Mouse (Mus musculus) G1E (cell line): Measurements from ENCODE around the gene Rora. TPM values are rescaled to one million over a fixed set of nuclear protein-coding genes. Genes with fewer than 3 reads are reported as not detected.

Source experiments
- ATAC-seq: 2 replicates; pipeline ENCODE4 v1.8.0; 2016; ENCODE audit warnings: mild to moderate bottlenecking; ENCODE audit not compliant: insufficient number of reproducible peaks, poor library complexity, low FRiP score, severe bottlenecking; ENCODE audit errors: extremely low read depth
- DNase-seq: peaks from one replicate; pipeline ENCODE4 v3.0.0; 2012; ENCODE audit warnings: low spot score
- H3K27me3 ChIP-seq: 2 replicates; pipeline ENCODE4 v1.6.1; 2012; ENCODE audit warnings: mild to moderate bottlenecking, low read length, inconsistent platforms; ENCODE audit not compliant: insufficient read depth
- H3K36me3 ChIP-seq: replicated peaks from 2 replicates; pipeline ENCODE3; 2012; ENCODE audit warnings: mild to moderate bottlenecking, inconsistent platforms
- H3K4me1 ChIP-seq: 2 replicates; pipeline ENCODE4 v1.6.1; 2012; ENCODE audit warnings: low read depth, low read length, inconsistent platforms, mixed read lengths; ENCODE audit not compliant: insufficient read depth
- H3K4me3 ChIP-seq: 2 replicates; pipeline ENCODE4 v1.5.1; 2012; ENCODE audit warnings: low read depth, mild to moderate bottlenecking, inconsistent platforms, low read length, moderate library complexity, mixed read lengths
- H3K9me3 ChIP-seq: replicated peaks from 2 replicates; pipeline ENCODE4 v1.6.1; 2012; ENCODE audit warnings: inconsistent platforms
- CTCF ChIP-seq: IDR thresholded peaks from 2 replicates; pipeline ENCODE4 v1.5.1; 2012; ENCODE audit warnings: low read depth, low read length, inconsistent platforms, mixed read lengths
- GATA1 ChIP-seq: IDR thresholded peaks from 2 replicates; pipeline ENCODE4 v1.6.1; 2012; ENCODE audit warnings: borderline replicate concordance, low read length, inconsistent platforms, mixed read lengths
- GATA2 ChIP-seq: IDR thresholded peaks from 2 replicates; pipeline ENCODE4 v1.6.1; 2012; ENCODE audit warnings: low read depth, low read length, inconsistent platforms, borderline replicate concordance
- POLR2AphosphoS5 ChIP-seq: IDR thresholded peaks from 2 replicates; pipeline ENCODE4 v1.6.1; 2012; ENCODE audit warnings: low read depth, low read length, inconsistent platforms; ENCODE audit not compliant: insufficient replicate concordance
- TAL1 ChIP-seq: conservative IDR thresholded peaks from 2 replicates; pipeline ENCODE4 v1.6.1; 2012; ENCODE audit warnings: low read depth, low read length, inconsistent platforms, mixed read lengths
- polyA plus RNA-seq: library from polyadenylated mRNA; stranded (reverse); fragments of >175 nt; gene quantifications from 2 replicates; pipeline ENCODE4 v1.2.3, GENCODE M21; 2012
- total RNA-seq, 2 experiments: library from RNA; stranded (forward) in 1 of 2; stranded (reverse) in 1 of 2; fragments of 200-1000 nt in 1 of 2; fragments of >200 nt in 1 of 2; fragmentation: Nextera tagmentation in 1 of 2; gene quantifications; 2 replicates each; pipeline ENCODE4 v1.2.3; 2014 to 2017

The Rora gene
- total and polyA plus RNA-seq, 3 experiments = 0.11 TPM; not detected in 2

- TF ChIP-seq GATA1 (no peak), TAL1 (no peak), CTCF (no peak), GATA2 (no peak), POLR2AphosphoS5 (no peak)
- H3K27me3 ChIP-seq = no peaks in the 10 kb centered on the region
- H3K4me1 ChIP-seq = no peaks in the 10 kb centered on the region
- no peak overlapping the region for H3K4me3 ChIP-seq
- H3K36me3 ChIP-seq = no peaks in the 10 kb centered on the region
- peaks cover 24% of the 10 kb centered on the region for H3K9me3 ChIP-seq
- DNase-seq = no peak
- no peak for ATAC-seq
Observed at GRCm38 (mm10) chr9:69288113-69288512, 634.5 kb downstream of the Rora start.

- DNase-seq = no peak
- Histone ChIP-seq H3K9me3 (peaks cover 23% of the 10 kb centered on the region), H3K27me3 (no peaks in the 10 kb centered on the region), H3K4me1 (no peaks in the 10 kb centered on the region), H3K36me3 (no peaks in the 10 kb centered on the region), H3K4me3 (no peak overlapping the region)
- no peak for ATAC-seq
- TF ChIP-seq GATA2 (no peak), TAL1 (no peak), POLR2AphosphoS5 (no peak), GATA1 (no peak), CTCF (no peak)
Observed at GRCm38 (mm10) chr9:69288586-69288985, 635.0 kb downstream of the Rora start.

GRCm38 (mm10) chr9:69289056-69290017, 635.8 kb downstream of the Rora start:
- no peaks in the 10 kb centered on the region for H3K36me3 ChIP-seq
- no peak for DNase-seq
- H3K9me3 ChIP-seq = peaks cover 23% of the 10 kb centered on the region
- H3K27me3 ChIP-seq = no peaks in the 10 kb centered on the region
- no peak for ATAC-seq
- TF ChIP-seq TAL1 (no peak), CTCF (no peak), GATA1 (no peak), POLR2AphosphoS5 (no peak), GATA2 (no peak)
- H3K4me3 ChIP-seq = no peak overlapping the region
- H3K4me1 ChIP-seq = no peaks in the 10 kb centered on the region

DNA sequence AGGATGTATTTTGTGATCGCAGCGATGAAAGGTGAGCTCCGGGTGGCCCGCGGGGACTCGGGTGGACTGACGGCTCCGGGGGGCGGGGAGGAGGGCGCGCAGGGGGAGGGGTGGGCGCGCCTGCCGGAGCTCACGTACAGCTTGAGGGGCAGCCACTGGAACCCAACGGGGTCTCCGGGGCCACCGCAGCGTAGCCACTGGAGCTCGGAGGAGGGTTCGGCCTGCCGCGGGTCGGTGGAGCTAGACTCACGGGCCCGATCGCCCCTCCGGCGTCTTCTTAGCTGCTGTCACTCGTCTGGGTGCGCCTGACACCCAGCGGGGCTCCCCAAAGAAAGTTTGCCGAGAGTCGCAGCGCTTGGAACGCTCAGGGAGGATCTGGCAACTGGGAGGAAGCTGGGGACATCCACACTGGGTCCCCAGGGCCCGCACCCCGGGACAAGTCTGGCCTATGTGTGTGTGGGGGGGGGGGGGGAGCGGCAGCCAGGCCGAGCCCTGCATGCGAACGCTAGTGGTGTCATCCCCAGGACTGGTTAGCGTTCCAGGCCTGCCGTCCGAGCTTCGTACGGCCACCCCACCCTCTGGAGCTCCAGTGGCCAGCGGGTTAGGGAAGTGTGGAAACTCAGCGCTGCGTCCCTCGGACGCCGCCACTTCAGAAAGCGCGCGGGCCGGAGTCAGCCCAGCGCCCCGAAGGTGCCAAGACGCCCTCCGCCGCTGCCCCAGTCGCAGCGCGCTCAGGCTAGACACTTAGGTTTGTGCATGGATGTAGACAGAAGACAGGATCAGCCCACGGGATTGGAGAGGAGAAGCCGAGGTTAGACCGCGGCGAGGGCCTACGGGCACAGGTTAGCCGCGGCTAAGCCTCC, 636.7 kb downstream of the Rora start:
- H3K4me1 ChIP-seq = no peaks in the 10 kb centered on the region
- no peak for ATAC-seq
- TF ChIP-seq GATA1 (no peak), GATA2 (no peak), POLR2AphosphoS5 (no peak), CTCF (no peak), TAL1 (no peak)
- peak overlapping the region; percentile 9; the same call in 1 of the 2 replicates for H3K4me3 ChIP-seq
- H3K9me3 ChIP-seq = peaks cover 23% of the 10 kb centered on the region
- H3K36me3 ChIP-seq = no peaks in the 10 kb centered on the region
- no peaks in the 10 kb centered on the region for H3K27me3 ChIP-seq
- no peak for DNase-seq

- Histone ChIP-seq H3K36me3 (no peaks in the 10 kb centered on the region), H3K4me3 (no peak overlapping the region; the same call in 1 of the 2 replicates), H3K4me1 (no peaks in the 10 kb centered on the region), H3K9me3 (peaks cover 23% of the 10 kb centered on the region), H3K27me3 (no peaks in the 10 kb centered on the region)
- no peak for DNase-seq
- TF ChIP-seq CTCF (no peak), TAL1 (no peak), GATA1 (no peak), GATA2 (no peak), POLR2AphosphoS5 (no peak)
- ATAC-seq = no peak
Observed at GRCm38 (mm10) chr9:69290881-69291450, 637.4 kb downstream of the Rora start.
